Mouse (Mus musculus): ENCODE results near the gene Rhof.

Rhof gene

DNA sequence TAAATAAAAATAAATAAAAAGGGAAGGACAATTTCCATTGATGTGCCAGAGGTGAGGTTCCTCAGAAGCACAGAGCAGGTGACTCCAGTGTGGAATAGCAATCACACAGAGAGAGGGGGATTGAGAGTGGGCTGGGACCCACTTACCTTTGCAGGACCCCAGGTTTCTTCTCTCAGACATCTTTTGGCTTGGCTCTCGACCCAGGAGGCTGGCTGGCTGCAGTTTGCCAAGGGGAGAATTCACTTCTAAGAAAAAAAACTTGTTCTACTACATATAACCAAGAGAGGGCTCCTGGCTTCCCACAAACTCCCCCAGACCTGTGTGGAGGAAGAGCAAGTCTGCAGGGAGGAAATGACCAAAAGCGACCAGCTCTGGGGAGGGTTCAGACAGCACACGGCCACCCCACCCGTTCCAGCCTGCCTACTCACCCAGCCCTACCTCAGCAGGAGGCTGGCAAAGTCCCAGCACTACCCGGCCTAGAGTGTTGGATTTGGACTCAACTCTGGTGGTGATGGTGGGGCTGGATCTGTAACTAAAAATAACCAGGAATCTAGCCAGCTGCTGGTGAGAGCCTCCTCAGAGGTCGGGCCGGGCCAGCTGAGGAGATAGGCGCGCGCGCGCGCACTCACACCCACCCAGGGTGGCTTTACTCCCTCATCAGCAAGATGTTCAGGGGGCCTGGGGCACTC is 1.8 kb upstream of the Rhof start:
- peak; percentile 74 for DNase-seq

DNA sequence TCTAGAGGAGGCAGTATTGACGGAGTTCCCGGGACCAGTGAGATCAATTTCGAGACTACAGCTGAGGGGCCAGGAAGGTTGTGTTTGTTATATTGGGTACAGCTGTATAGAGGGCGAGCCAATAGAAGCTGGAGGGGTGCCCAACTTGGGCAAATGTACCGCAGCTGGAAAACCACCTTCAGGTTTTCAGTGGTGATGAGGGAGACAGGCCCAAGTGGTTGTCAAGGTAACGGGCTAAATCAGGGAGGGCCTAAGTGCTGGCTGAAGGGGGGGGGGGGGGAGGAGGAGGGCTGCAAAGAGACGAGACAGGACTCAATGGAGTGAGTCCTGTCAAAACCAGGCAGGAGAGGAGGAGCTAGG is 1.3 kb upstream of the Rhof start:
- no peak for DNase-seq

DNA sequence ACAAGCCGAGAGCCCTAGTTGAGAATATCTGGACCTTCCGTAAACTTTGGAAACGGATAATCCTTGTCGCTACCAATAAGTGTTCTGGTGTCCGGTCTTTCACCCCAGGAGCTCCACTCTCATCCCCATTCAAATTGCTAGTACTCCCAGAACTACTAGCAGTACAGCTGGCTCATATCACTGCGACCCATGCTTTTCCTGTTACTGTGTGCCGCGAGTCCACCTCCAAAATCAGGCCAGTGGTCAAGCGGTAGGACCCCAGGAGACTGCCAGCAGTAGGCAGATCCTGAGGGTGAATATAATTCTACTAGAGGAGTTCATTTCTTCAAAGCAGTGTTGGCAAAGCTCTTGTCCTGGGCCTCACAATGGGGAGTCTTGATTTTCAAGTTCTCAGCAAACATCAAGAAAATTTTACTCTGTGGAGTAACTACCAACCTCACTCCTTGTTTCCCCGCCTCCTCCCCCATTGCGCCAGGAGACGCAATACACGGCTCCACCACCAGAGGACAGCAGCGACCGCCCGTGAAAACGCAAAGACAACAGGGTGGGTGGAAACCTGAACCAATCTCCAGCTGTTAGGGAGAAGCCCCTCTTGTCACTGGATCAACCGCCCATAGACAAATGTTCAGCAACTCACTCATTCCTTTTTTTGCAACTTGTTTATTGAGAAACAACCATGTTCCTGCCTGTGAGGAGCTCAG is 741 bp upstream of the Rhof start:
- peak; percentile 84 for DNase-seq

DNA sequence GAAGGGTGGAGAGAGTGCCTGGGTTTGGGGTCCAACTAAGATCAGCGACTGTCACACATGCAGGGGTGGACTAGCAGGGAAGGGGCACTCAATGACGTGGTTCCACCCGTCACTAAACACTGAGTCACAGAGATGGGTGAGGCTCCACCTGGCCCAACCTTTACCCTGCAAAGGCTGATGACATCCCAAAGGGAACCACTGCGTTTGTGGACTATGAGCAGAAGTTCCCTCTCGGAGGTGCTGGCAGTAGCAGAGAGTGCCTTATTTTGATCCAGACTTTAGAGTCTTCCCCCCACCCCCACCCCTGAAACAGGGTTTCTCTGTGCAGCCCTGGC is 1.7 kb downstream of the Rhof start:
- no peak for DNase-seq

DNA sequence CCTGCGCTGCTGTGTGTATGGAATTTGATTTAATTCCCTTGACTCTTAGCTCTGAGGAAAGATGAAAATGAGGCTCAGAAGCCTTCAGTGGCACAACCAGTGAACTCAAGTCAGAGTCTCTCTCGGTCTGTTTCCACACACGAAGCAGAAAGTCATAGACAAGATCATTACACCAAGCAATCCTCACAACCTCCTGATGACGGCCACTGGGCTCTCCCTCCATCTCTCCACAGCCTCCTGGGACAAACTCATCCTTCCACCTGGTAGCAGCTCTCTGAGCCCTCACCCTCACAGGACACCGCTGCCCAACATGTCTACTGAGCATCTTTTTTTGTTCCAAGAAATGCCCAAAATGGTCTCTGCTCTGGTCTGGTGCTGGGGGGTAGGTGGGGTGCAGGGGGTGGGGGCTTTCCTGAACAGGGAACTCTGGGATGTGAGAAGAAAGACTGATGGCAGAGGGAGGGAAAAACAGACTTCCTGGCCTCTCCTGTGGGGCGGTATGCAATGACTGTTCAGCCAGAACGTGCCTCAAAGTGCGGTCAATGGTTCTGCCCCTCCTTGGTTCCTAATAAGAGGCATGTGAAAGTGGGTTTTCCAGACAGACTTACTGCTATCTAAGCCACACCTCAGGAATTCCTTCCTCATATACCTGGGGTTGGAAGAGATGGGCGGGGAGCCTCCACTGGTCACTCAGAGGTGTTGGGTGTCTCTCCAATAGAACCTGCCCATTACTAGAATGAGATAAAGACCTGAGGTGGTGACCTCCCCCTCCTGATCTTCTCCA is 2.3 kb downstream of the Rhof start:
- no peak for DNase-seq

DNA sequence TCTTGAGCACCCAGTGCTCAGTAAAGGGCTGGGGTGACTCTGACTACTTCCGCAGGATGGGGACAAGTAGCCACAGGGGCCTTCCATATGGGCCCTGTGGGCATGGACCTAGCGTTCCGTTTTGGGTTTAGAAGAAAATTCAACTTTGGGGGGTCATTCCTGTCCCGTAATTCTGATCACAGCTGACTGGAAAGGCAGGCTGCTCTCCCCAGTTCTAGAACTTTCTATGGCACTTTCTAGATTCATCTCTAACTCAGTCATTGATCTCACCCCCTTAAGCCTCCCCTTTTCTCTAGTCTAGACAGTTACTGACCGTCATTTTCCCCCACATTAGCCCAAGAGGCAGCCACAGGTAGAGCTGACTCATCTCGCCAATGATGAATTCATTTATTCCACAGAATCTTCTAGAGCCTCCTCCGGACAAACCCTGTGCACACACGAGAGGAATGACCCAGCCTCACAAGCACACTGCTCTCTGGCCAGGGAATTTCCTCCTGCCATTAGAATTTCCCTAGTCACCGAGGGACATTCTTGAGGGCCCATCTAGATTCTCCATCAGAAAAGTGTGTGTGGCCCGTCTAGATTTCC is 3.2 kb downstream of the Rhof start:
- DNase-seq: no peak

DNA sequence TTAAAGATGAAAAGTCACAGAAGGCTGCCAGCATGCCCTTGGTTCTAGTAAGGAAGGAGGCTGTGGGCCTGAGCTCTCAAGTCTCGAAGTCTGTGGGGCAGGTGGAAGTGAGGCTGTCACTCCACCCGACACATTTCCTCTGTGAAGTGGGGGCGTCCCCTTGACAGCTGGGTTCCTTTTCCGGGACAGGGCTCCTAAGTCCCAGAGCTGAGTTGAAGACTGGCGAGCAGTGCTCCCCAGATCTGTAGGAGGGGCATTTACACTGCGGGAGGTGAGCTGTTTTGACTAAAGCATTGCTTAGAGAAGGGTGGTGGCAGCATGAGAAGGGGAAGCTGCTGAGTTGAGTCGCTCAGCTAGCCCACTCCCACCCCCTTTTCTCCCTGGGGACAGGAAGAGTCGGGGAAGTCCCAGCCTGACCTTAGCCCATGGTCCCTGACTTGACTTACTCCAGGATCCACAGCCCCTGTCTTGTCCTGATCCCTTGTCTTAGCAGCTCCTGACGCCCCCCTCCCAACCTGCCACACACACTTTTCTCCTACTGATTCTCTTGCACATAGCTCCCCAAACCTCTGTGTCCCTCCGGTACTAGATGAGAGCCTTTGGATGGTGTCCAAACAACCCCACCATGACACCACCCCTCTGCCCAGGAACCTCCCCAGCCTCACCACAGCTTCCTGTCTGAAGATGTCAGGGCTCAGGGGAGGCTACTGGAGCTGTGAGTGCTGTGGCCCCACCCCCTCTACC is 3.9 kb downstream of the Rhof start:
- DNase-seq: no peak

DNA sequence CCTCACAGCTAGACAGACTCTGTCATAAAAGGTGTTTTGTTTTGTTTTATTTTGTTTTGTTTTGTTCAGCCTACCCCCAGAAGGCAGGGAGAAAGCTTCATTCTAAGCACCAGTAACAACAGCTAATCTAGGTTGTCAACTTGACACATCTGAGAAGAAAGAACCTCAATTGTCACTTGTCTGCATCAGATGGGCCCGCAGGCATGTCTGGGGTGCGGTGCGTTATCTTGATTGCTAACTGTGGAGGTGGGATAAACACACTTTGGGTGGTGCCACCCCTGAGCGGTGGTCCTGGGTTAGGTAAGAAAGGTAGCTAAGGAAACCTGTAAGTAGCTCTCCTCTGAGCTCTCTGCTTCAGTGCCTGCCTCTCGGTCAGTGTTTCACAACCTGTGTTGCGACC is 5.5 kb downstream of the Rhof start:
- DNase-seq: no peak

DNA sequence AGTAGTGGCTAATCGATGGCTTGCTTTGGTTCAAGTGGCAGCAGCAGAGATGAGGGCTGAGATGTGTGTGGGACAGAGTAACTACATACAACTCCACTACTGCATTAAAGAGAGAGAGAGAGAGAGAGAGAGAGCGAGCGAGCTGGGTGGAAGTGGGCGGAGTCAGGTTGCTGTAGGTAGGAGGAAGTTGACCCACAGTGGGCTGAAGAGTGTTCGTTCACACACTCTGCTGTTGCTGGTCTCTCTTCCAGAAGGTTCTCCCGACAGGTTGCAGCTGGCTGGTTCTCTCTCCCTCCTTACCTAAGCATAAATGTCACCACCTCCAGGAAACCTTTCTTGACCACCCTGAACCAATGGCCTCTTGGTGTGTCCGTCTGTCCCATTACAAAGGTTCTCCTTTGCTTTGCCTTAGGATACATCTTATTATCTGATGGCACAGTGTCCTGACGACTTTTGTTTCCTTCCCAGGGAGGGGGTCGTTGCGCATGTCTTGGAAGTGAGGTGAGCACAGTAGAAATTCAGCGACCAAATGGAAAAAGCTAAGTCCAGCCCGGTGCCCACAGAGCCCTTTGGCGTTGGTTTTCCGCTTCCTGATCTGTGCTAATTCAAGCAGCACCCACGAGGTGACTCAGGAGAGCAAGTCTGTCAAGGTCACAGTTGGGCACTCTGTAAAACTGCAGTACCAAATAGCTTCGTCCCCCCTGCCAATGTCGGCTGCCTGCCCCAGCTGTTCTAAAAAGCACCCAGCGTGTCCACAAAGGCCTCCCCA is 6.7 kb downstream of the Rhof start:
- no peak for DNase-seq

DNA sequence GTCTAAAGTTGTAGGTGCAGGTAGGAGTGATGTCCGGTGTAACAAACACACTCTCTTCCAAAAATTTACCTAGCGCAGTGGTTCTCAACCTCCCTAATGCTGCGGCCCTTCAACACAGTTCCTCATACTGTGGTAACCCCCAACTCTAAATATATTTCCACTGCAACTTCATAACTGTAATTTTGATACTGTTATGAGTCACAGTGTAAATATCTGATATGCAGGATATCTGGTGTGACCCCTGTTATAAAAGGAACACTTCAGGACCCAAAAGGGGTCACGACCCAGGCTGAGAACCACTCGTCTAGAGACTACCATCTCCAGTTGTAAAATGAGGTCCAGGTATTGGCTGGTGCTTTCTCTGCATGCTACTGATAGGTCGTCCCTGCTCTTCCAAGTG is 7.4 kb downstream of the Rhof start:
- DNase-seq: no peak

DNA sequence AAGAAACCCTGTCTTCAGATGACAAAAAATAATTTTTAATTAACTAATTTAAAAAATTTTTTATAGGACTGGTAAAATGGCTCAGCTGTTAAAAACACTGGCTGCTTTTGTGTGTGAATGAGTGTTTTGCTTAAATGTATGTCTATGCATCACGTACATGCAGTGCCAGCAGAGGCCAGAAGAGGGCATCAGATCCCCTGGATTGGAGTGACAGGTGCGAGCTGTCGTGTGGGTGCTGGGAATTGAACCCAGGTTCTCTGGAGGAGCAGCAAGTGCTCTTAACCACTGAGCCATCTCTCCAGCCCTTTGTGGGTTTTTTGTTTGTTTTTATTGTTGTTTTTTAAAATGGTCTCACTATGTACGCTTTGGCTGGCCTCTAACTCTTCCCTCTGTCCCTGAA is 10.3 kb downstream of the Rhof start:
- no peak for DNase-seq

DNA sequence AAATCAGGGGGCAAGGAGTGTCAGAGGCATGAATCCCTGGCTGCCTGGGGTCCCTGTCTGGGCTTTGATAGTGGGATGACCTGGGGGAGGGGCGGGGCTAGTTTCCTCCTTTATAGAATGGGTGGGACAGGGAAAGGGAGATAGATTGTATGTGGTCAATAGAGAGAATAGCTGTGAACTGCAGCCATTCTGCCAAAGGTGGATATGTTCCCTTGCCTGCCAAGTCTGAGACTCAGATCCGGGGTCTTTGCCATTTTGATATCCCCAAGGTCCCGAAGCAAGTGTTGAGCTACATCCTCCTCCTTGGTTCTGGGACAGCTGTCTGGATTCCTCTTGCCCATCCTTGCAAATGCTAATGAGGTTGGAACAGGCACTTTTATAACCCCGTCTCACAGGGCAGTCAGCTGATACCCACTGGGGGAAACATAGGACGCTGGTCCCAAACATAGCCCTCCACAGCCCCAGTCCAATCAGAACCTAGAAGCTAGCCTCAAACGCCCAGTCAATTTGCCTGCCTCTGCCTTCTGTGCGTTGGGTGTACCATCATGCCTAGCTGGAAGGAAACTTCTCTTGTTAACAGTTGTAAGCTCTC is 11.8 kb downstream of the Rhof start:
- DNase-seq: no peak

DNA sequence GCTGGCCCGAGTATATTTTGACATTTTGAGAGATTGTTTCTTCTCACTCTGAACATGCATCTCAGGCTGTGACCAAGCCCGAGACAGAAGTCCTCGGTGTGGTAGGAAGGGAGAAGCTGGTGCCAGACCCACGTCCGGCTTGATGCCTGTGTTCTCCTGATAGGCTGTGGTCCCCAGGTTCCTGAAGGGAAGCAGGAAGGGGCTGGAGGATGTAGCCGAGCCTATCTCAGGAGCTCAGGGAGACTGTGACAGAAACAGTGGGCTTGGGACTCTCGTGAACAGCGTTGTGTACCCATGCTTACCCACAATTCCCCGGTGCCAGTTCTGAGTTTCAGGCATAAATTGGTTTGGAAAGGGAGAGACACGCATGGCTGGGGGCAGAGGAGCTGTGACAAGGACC is 13.7 kb downstream of the Rhof start:
- DNase-seq: no peak

DNA sequence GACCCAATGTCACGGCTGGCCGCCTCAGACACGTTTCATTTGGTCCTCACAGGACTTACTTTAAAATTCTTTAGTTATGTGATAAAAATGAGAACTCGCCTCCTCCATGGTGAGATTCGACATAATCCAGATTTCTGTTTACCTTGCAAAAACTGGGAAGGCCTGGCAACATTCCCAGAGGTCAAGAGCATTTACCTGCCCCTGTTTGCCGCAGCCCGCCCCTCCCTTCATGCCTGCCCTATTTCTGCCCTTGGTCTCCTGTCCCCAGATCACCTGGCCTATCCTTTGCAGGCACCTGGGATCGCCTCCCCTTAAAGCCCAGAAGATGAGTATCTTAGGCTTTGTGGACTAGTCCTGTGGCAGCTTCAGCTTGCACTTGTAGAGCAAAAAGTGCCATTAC is 14.7 kb downstream of the Rhof start:
- DNase-seq: no peak

DNA sequence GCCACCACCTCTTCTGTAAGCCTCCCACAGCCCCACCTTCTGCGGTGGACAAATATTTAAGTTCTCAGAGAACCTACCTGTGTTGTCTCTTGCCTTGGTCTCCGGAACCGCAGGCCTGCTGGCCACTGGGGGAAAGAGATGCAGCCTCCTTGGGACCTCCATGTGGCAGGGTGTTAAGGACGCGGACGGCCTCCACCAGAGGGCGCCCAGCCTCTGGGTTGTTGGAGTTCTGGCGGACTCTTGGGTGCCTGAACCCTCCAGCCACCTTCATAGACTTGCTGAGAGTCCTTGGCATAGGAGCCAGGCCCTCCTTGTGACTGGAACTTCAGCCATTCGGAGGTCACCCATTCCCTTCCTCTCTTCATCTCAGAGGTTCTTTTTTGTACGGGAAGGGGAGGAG is 15.2 kb downstream of the Rhof start:
- peak; percentile 79 for DNase-seq

DNA sequence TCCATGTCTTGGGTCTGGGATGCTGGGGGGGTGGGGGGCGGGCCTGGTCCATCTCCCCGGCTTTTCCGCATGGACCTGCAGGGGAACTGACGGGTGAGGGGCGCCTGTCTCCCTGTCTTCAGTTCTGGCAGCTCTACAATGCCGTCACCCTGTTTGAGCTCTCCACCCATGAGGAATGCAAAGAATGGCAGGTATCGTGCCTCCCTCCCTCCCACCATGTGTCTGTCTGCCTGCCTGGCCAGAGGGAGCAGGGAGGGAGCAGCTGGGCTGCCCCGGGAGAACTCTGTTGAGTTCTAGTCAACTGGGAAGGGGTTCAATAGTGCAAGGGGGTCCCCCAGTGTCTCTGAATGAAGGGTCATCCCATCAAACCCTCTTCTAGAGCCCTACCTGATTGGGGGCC is 16.4 kb downstream of the Rhof start:
- no peak for DNase-seq

DNA sequence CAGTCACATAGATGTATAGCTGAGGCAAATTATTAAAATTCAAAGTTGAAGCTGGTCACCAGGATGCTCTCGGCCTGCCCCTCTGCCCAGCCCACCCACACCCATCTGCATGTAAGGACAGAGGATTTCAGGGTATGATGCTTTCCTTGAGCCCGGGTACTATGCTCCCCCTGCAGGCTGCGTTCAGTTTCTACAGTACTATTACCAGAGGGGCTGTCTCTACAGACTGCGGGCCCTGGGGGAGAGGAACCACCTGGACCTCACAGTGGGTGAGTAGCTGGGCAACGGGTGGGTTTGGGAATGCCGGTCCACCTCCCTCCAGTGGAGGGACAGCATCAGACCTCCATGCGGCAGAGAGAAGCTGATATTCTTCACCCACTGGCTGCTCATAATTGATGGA is 17.6 kb downstream of the Rhof start:
- peak; percentile 59 for DNase-seq

DNA sequence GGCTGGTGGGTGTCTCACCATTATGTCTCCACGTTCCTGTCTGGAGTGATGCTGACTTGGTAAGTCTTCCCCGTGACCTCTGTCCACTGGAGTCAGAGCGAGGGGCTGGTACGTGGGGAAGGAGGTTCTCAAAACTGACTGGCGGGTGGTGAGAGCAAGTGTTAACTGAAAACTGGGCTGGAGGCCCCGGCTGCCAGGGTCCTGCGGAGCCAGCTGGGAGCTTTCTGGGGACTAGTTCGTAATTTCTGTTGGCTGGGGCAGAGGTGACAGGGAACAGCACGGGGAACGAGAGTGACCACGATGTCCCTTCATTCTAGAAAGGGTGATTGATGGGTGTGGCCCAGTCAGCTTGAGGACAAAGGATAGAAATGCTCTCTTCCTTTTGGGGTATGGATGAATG is 18.4 kb downstream of the Rhof start:
- DNase-seq: no peak

DNA sequence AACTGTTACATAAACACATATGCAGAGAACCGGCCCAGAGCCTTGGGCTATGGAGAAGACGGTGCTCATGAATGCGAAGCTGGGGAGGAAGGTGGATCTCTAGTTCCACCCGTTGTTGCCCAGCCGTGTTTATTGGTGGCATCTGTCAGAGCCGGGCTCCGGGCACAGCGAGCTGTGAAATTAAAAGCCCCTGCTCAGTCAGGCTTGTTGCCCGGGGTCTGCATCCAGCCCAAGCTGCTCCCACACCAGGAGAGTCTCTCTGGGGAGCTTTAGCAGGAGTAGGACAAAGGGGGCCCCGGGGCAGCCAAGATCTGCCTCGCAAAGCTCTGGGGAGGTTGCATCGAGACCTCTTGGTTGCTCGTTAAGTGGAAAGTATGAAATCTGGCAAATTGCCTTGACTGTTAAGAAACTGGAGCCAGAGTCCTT is 22.2 kb downstream of the Rhof start:
- no peak for DNase-seq

DNA sequence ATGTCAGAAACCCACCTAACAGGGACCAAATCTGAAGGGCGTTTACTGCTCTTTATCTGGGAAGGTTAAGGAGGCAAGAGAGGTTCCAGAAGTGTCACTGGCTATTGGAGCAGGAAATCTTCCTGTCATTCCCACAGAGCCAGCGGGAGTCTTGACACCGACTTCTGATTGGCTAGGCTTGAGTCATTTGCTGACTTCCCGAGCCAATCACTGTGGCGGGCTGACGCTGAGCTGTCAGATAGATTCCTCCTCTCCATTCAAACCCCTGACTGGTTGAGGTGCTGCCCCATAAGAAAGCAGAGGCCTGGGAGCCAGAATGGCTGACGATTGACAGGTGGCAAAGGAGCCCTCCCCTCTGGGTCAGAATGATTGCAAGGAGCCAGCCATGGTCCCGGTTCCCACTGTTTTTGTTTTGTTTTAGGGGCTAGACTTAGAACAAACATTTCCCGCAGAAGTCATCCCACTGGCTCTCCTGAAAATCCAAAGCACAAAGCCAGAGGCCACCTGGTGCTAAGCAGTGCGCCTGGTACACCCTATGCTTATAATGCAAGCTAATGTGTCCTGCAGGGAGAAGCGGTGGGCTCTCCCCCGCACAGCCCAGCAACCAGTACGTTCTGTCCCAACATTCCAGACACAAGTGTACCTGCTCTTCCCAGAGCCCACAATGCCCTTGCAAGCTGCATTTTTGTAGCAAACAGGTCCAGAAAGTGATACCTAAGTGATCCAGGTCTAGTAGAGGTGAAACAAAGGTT is 22.9 kb downstream of the Rhof start:
- DNase-seq: no peak

DNA sequence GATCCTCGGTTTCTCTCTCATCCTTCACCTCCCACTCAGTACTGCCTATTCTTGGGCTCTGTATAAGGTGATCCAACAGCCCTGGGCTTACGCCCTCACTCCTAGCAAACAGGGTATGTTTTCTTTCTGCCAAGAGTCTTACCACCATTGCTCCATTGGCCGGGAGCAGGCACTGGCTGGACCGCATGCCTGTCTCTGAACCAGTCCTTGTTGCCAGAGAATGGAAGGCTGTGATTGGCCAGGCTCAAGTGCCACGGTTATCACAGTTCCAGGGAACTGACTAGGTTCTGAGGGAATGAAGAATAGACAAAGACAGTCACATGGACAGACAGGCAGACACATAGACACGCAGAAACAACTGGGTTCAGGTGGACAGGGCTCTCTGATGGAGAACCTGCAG is 27.7 kb downstream of the Rhof start:
- no peak for DNase-seq
